Mouse (Mus musculus) thymus, adult 18-20 months (tissue): ENCODE results near the gene Cd6.

Experiments used
- DNase-seq, 2 experiments: peaks; one replicate each; pipeline ENCODE4 v3.0.0; 2022; ENCODE audit warnings: mixed read lengths in 2 of 2

The Cd6 gene

GRCm38 (mm10) chr19:10798576-10798975 is 31.3 kb downstream of the Cd6 start:
- no peak for DNase-seq

DNA sequence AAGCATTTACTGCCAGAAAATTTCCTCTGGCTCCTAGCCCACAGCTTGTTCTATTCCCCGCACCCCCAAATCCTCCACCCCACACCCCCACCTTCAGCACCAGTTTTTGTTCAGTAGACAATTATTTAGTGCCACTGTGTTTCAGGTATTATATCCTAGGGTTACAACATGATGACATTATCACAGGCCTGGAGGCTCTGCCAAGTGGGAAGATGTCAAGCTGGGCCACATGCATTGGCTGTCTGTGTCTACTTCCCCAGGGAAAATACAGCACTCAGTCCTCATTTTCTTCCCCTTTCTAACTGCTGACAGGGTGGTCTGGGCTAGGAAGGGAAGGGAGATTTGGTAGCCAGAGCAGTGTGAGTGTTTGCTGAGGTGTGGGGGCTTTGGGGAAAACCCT is 34.9 kb downstream of the Cd6 start:
- no peak for DNase-seq

DNA sequence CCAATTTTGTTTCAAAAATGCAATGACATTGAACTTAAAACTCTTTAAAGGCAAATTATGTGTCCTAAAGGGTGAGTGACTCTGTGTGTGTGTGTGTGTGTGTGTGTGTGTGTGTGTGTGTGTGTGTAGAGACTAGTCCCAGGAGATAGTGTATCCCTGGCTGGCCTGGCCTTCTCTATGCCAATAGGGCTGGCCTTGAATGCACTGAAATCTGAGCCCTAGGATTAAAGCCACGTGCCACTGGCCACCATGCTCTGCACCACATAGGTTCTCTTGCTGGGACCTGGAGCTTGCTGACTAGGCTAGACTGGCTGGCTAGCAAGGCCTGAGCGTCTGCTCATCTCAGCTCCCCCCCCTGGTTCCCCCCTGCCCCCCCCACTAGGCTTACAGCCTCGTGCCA is 36.8 kb downstream of the Cd6 start:
- no peak for DNase-seq

- DNase-seq = no peak
These were observed 39.5 kb downstream of the Cd6 start for GRCm38 (mm10) chr19:10790323-10790722.

GRCm38 (mm10) chr19:10788242-10788641 is 41.6 kb downstream of the Cd6 start:
- DNase-seq = peak; percentile 76 to 84

- peak; percentile 74 to 89 for DNase-seq
These were observed 42.5 kb downstream of the Cd6 start for GRCm38 (mm10) chr19:10787406-10787805.

GRCm38 (mm10) chr19:10786753-10787152 is 43.1 kb downstream of the Cd6 start:
- no peak for DNase-seq

- no peak for DNase-seq
These were observed 44.9 kb downstream of the Cd6 start for GRCm38 (mm10) chr19:10784796-10785459.

- DNase-seq = peak in 1 of 2 experiments; percentile 68
These were observed 45.8 kb downstream of the Cd6 start for GRCm38 (mm10) chr19:10784061-10784460.

- no peak for DNase-seq
These were observed 46.7 kb downstream of the Cd6 start for GRCm38 (mm10) chr19:10783168-10783567.

DNA sequence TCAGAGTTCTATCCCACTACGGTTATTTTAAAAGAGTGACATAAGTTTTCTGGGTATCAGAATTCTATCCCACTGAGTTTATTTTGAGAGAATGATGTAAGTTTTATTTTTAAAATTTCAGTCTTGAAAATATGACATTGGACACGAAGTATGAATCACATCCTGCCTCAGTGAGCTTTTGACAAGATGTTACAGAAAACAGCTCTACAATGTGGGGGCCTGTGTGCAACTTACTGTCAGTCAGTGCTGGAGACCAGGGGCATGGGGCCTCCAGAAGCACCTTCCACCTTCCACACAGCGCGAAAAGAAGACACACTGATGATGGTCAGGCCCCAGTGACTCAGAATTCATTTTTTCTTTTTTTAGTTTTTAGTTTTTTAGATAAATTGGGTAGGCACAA is 48.2 kb downstream of the Cd6 start:
- DNase-seq = no peak

- no peak for DNase-seq
These were observed 53.0 kb downstream of the Cd6 start for GRCm38 (mm10) chr19:10776906-10777305.

DNA sequence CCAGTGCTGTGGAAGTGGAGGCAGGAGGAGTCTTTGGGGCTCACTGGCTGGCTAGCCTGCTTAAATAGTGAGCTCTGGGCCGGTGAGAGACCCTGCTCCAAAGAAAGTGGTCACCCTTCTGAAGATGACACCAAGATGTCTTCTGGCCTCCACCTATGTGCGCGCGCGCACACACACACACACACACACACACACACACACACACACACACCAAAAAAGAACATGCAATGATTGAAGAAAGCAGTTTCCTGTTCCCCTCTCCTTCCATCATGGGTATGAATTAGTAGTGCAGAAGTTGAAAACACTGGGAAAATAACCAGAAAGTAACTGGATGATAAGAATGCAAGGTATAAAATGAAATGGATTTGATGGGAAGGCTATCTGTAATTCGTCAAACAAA is 55.7 kb downstream of the Cd6 start:
- no peak for DNase-seq

DNA sequence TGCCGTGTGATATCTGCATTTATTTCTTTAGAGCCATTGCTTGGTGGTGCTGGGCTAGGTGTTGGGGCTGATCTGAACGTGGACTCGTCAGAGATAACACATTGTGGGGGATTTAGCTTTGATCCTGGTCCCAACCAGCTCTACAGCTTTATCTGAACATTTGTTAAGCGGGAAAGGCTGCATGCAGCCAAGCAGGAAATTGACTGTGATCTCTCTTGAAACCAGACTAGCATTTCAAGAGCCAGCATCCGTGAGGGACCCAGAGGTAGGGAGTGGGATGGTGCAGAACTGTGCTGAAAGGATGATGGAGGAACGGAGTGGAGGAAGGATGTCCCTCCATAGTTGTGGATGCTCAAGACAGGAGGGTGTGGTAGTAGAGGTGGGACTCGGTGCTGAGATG is 56.5 kb downstream of the Cd6 start:
- DNase-seq = no peak

- DNase-seq = no peak
These were observed 57.0 kb downstream of the Cd6 start for GRCm38 (mm10) chr19:10772866-10773265.

DNA sequence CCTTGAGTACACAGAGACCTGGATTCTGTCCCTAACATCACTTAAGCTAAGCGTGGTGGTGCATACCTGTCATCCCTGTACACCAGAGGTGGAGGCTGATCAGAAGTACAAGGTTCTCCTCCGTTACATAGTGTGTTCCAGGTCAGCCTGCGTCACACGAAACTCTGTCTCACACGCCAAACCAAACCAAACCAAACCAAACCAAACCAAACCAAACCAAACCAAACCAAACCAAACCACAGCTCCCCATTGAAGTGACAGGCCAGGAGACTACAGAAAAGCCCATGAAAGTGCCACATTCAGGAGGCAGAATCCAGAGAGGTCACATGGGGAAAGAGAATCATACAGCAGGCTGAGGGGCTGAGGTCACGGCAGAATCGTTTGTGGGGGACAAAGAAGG is 57.9 kb downstream of the Cd6 start:
- no peak for DNase-seq

DNA sequence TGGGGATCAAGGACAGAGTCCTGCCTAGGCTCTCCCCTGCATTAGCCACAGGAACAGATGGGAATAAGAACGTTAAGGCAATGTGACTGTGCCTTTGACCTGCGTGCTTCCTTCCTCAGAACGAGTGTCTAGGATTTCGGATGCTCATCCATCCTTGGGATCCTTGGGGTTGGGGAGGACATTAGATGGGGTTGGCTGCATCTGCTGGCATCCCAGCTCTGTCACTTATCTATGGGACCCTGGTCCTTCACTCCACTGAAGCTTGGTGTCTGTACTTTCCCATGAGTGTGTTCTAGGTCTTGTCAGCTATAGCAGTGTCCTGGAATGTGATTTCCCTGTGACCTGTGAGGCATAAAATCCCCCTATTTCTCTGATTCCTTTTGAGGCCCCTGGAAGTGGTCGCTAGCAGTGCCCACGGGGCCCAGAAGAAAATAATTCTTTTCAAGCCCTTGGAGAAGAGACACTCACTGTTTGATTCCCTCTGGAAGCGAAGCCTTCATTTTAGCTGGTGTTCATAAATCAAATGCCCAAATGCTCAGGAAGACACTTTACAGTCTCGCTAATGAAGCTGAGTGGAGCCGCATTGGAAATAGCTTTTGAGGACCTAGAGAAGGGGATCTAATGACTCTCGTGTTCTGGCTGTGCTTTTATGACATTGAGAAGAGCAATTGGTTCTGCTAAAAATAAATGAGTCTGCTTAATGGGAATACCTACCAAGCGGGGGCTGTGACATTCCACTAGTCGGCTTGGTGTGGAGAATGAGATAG is 60.2 kb downstream of the Cd6 start:
- DNase-seq = no peak

DNA sequence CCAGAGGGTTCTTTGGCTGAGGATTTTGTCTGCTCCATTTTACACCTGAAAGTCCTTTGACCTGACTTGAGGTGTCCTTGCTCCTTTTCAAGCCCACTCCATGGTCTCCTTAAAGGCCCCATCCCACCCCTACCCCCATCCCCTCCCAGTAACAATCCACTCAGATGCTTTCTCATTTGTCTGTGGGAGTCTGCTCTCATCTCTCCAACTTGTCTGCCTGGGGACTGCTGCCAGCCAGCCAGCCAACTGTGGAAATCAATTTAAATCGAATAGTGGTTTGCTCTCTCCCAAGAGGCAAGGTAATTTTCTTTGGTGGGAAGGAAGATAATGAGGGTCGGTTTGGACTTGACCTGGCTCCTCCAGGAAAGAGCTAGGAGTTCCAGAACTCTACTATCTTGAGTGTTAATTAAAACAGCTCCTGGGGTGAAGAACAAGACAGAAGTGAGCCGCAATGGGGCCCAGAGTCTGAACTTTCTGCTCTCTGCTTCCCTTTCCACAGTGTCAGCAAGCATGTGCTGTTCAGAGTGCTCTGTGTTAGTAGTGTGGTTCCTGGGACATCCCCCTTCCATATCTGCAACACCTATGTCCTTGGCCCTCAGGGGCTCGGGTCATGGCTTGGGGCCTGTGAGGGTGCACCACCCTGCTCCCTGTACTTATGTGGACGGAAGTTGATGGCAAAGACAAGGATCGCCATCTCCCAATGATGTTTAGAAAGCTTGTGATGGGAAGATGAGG is 61.0 kb downstream of the Cd6 start:
- DNase-seq = no peak

- no peak for DNase-seq
These were observed 62.2 kb downstream of the Cd6 start for GRCm38 (mm10) chr19:10767631-10768030.

DNA sequence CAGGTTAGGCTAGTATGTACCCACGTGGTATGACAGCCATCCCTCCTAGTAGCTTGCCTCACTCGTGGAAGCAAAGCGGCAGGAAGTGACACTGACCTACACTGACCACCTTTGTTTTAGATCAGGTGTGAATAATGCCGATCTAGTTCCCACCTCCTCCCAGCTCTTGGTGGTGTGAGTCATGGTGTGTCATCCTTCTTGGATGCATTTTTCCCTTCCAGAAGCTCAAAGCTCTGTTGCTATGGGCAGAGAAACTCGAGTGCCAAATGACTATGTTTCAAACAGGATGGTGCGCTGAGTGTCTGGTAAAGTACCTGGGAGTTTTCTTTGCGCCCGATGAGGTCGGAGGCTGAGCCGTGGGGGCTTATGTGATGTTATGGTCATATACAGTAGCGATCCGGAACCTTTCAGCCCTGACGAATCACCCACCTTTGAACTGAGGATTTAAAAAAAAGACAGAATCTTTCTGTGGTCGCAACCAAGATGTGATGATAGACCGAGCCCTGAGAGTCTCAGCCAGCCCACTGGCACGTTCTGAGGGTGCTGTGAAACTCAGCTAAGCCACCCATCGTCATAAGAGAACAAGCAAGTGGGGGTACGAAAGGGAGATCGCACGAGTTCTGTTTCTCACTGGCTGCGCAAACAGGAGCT is 66.4 kb downstream of the Cd6 start:
- DNase-seq = no peak

DNA sequence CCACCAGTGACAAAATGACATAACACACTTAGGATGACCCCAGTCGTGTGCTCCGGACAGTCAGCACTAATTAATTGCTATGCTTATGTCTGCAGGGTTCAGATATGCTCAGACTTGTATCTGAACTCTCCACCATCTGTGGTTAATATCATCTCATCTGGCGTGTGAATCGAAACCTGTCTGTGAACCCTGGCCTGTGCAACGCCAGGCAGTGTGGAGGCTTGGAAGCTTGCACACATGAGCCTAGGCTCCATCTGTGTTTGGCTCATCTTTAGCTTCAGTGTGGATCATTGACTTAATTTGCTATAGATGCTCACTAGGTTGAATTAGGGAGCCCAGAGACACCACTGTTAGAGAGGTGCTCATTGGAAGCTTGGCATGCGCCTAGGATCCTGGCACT is 67.4 kb downstream of the Cd6 start:
- no peak for DNase-seq

GRCm38 (mm10) chr19:10761794-10762415 is 68.0 kb downstream of the Cd6 start:
- DNase-seq = no peak
